In the genomic region with DNA sequence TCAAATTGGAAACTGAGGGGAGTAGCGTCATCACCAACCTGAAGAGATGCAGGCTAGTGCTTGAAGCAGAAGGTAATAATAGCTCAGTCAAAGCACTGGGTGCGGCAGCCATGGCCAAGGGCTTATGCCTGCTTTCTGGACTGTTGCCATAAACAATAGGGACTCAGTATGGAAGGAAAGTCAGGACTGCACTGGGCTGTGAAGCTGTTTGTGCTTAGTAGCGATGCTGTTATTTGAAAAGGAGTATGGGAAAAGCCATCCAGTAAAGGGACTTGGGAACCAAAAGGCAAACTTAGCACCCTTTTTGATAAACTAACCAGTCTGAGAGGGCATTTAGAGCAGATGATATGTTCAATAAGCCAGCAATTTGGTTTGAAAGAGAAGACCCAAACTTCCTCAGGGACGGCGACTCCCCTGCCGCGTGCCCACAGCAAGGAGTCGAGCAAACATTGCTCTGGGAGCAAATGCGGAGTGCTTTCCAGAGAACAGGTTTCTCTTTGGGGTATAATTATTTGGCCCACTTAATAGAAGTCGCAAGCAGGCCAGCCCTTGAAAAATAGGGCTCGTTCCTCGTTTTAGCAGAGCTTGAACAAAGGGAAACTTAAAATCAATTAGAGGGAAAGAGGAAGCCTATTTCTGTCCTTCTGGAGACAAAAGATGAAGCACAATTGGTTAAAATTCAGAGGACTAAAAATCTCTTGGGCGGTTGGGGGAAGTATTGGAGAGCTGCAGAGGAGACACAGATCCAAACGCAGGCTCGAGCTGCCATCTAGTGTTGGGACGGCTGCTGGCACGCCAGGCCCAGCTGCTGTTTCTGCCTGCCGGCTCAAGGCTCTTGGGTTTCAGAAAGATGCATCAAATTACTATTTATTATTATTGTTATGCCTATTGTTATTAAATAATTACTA, we compare ENCODE assay signal across 8 mouse cellular contexts.
DNase-seq lines count a peak whose midpoint lies in the region; ATAC-seq and TF ChIP-seq lines count a peak whose summit lies in the region.

No protein-coding gene starts in this region.

- TF ChIP-seq EP300 in stomach, postnatal 0 days (optimal IDR thresholded peaks at IDR 0.05), result no peak

- H3K4me2 ChIP-seq in midbrain, embryonic 16.5 days (ENCODE audit: low read length), result peak overlapping the region; percentile 53
- peak overlapping the region; percentile 43 for H3K4me2 ChIP-seq in stomach, postnatal 0 days (replicated peaks; ENCODE audit: low read depth)

- peak overlapping the region; percentile 51; the same call in 1 of the 2 replicates for H3K9ac ChIP-seq in midbrain, embryonic 16.5 days (ENCODE audit: low read depth, low read length)
- 0 out of 2 replicates have a peak overlapping the region, but pooled peaks have one; percentile 41 for H3K9ac ChIP-seq in stomach, postnatal 0 days (ENCODE audit: low read length)

- no peaks in the 10 kb centered on the region for H3K9me3 ChIP-seq in embryonic facial prominence, embryonic 10.5 days
- no peaks in the 10 kb centered on the region for H3K9me3 ChIP-seq in limb, embryonic 10.5 days (replicated peaks)
- no peaks in the 10 kb centered on the region for H3K9me3 ChIP-seq in midbrain, embryonic 16.5 days (replicated peaks; ENCODE audit: control insufficient read depth, low read length, poor library complexity, severe bottlenecking)
- H3K9me3 ChIP-seq in stomach, postnatal 0 days (ENCODE audit: control insufficient read depth, low read length), result no peaks in the 10 kb centered on the region

- 0 out of 2 replicates have a peak, but pooled peaks cover 9% of the 10 kb centered on the region for H3K27me3 ChIP-seq in embryonic facial prominence, embryonic 10.5 days (replicated peaks; ENCODE audit: low read depth, poor library complexity, severe bottlenecking)
- no peaks in the 10 kb centered on the region for H3K27me3 ChIP-seq in limb, embryonic 10.5 days (ENCODE audit: low read depth, poor library complexity, severe bottlenecking)
- H3K27me3 ChIP-seq in midbrain, embryonic 16.5 days (ENCODE audit: control insufficient read depth, insufficient read depth, low read depth, low read length), result no peaks in the 10 kb centered on the region; the same call in 1 of the 2 replicates
- H3K27me3 ChIP-seq in stomach, postnatal 0 days (ENCODE audit: control insufficient read depth, insufficient read depth, low read length), result no peaks in the 10 kb centered on the region

- DNase-seq in 3134 (ENCODE audit: extremely low read depth, insufficient read length, low spot score), result peak; percentile 43
- peak; percentile 85 for DNase-seq in adrenal gland, postnatal 10 days
- DNase-seq in embryonic facial prominence, embryonic 10.5 days (ENCODE audit: low spot score), result peak; percentile 86
- DNase-seq in kidney, adult 18-20 months, result peak; percentile 75
- peak; percentile 86 for DNase-seq in limb, embryonic 10.5 days (ENCODE audit: low spot score)
- peak; percentile 79 for DNase-seq in stomach, postnatal 0 days (ENCODE audit: low spot score)

- ATAC-seq in granulocyte monocyte progenitor cell, adult 5-6 weeks (replicated peaks; ENCODE audit: poor library complexity, severe bottlenecking), result peak; percentile 94
- ATAC-seq in midbrain, embryonic 16.5 days, result peak; percentile 95
- ATAC-seq in stomach, postnatal 0 days (ENCODE audit: low FRiP score, low TSS enrichment), result peak; percentile 68; the same call in 1 of the 2 replicates

- peaks cover 20% of the 10 kb centered on the region for H3K4me1 ChIP-seq in embryonic facial prominence, embryonic 10.5 days
- peaks cover 19% of the 10 kb centered on the region for H3K4me1 ChIP-seq in limb, embryonic 10.5 days
- H3K4me1 ChIP-seq in midbrain, embryonic 16.5 days (ENCODE audit: control insufficient read depth, insufficient read depth, low read length), result peaks cover 24% of the 10 kb centered on the region
- no peaks in the 10 kb centered on the region for H3K4me1 ChIP-seq in stomach, postnatal 0 days (replicated peaks; ENCODE audit: control insufficient read depth, insufficient read depth)

- H3K27ac ChIP-seq in embryonic facial prominence, embryonic 10.5 days (replicated peaks), result peak overlapping the region; percentile 24
- 0 out of 2 replicates have a peak overlapping the region, but pooled peaks have one; percentile 21 for H3K27ac ChIP-seq in limb, embryonic 10.5 days
- peak overlapping the region; percentile 84 for H3K27ac ChIP-seq in midbrain, embryonic 16.5 days (ENCODE audit: low read length)
- no peak overlapping the region for H3K27ac ChIP-seq in stomach, postnatal 0 days (replicated peaks)

- 0 out of 2 replicates have a peak overlapping the region, but pooled peaks have one; percentile 18 for H3K4me3 ChIP-seq in embryonic facial prominence, embryonic 10.5 days
- H3K4me3 ChIP-seq in limb, embryonic 10.5 days, result no peak overlapping the region
- H3K4me3 ChIP-seq in midbrain, embryonic 16.5 days (ENCODE audit: low read depth, low read length), result peak overlapping the region; percentile 14
- no peak overlapping the region for H3K4me3 ChIP-seq in stomach, postnatal 0 days (ENCODE audit: low read depth, low read length)

- TF ChIP-seq CTCF in stomach, postnatal 0 days (IDR thresholded peaks at IDR 0.05; ENCODE audit: low read depth), result peak; percentile 92

- no peaks in the 10 kb centered on the region for H3K36me3 ChIP-seq in embryonic facial prominence, embryonic 10.5 days (replicated peaks)
- H3K36me3 ChIP-seq in limb, embryonic 10.5 days, result no peaks in the 10 kb centered on the region
- H3K36me3 ChIP-seq in midbrain, embryonic 16.5 days (ENCODE audit: control insufficient read depth, insufficient read depth, low read length), result no peaks in the 10 kb centered on the region
- no peaks in the 10 kb centered on the region for H3K36me3 ChIP-seq in stomach, postnatal 0 days (ENCODE audit: control insufficient read depth, insufficient read depth, low read length)

- WGBS in embryonic facial prominence, embryonic 10.5 days, result 20% methylated on average over 18 of the region's 18 CpGs
- 27% methylated on average over 18 of the region's 18 CpGs for WGBS in limb, embryonic 10.5 days
- 9% methylated on average over 18 of the region's 18 CpGs for WGBS in midbrain, embryonic 16.5 days
- WGBS in stomach, postnatal 0 days, result 16% methylated on average over 18 of the region's 18 CpGs

Comparison
In these comparisons a context has a peak if more than half of its experiments do, and no peak if none do; other contexts are left out.
1. H3K4me3 ChIP-seq: peak in embryonic facial prominence, embryonic 10.5 days (single experiment) and midbrain, embryonic 16.5 days (single experiment); none in limb, embryonic 10.5 days (single experiment) and stomach, postnatal 0 days (single experiment).
2. Peak in every context shown above with its lines, with median percentiles within 50 percentile points of each other: DNase-seq and ATAC-seq.